Mouse (Mus musculus) bone marrow, adult 2 months (tissue): Measurements from ENCODE around the gene Odf2l.

Experiments
- CTCF ChIP-seq: fragments of 200-500 bp; IDR thresholded peaks from 2 replicates; pipeline ENCODE4 v1.5.1; 2011; ENCODE audit warnings: low read length, control low read depth; ENCODE audit not compliant: control insufficient read depth, insufficient read depth
- POLR2A ChIP-seq: fragments of 200-500 bp; IDR thresholded peaks from 2 replicates; pipeline ENCODE4 v1.6.1; 2011; ENCODE audit warnings: low read depth, mild to moderate bottlenecking, control low read depth, low read length, borderline replicate concordance; ENCODE audit not compliant: control insufficient read depth

DNA sequence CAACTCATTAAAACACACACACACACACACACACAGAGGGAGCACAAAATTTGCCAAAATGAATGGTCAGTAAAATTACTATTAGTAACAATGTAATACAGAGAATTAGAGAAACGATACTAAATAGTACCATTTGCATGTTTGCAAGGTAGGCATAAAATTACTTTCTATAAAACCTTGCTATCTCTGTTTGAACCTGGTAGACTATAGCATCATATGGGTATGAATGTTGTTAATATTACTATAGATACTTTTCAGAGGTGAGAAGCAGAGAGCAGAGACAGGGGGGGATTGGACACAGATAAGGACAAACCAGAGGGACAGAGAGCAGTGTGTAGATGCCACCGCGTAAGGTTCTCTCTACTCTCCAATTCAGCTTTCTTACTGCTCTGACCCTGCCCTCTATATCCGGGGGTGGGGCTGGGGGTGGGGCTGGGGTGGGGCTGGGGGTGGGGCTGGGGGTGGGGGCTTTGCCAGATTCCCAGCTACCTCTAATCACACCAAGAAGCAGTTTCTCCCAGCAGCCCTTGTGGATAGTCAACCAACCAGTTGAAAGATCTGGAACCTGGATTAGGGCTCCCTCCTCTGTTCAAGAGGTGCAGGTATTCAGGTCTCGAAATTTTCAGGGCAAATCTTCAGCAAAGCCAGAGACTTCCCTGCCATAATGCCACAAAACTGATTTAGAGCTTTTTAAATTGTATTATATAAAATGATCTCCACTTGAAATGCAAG, 12.4 kb upstream of the Odf2l start:
- TF ChIP-seq POLR2A (no peak), CTCF (no peak)
